Mouse (Mus musculus): ENCODE results near the gene Gckr. TPM values are rescaled to one million over a fixed set of nuclear protein-coding genes. Genes with fewer than 3 reads are reported as not detected.
A peak's percentile ranks its signal among the peaks of the same experiment; 100 is the strongest.

The Gckr gene
- total and polyA plus RNA-seq, 2 experiments from 2014 or later: 1.0 to 1.2 TPM

GRCm38 (mm10) chr5:31289626-31290230, 7.5 kb upstream of the Gckr start:
- no peak for TF ChIP-seq CTCF (IDR thresholded peaks at IDR 0.05)
- WGBS: 81% methylated on average over 3 of the region's 3 CpGs
- ATAC-seq (ENCODE audit: low FRiP score) (no peak), DNase-seq (ENCODE audit: low spot score) (no peak)
- no peak overlapping the region for H3K4me3 ChIP-seq (ENCODE audit: low read depth, low read length)
- H3K27ac ChIP-seq (ENCODE audit: low read depth, low read length): no peak overlapping the region
- H3K36me3 ChIP-seq (ENCODE audit: insufficient read depth, low read length): peaks cover 25% of the 10 kb centered on the region
- peak overlapping the region; percentile 81 for H3K4me2 ChIP-seq (ENCODE audit: low read depth, low read length, poor library complexity, severe bottlenecking)
- H3K9me3 ChIP-seq (ENCODE audit: low read length): no peaks in the 10 kb centered on the region
- no peak overlapping the region for H3K9ac ChIP-seq (replicated peaks; ENCODE audit: low read length, poor library complexity, severe bottlenecking)
- peaks cover 15% of the 10 kb centered on the region; the same call in 1 of the 2 replicates for H3K4me1 ChIP-seq (ENCODE audit: insufficient read depth, low read length)
- H3K27me3 ChIP-seq (ENCODE audit: insufficient read depth, low read length): no peaks in the 10 kb centered on the region

- Histone ChIP-seq H3K4me3 (ENCODE audit: low read depth, low read length) (peak within 1 kb of the TSS; percentile 39), H3K36me3 (ENCODE audit: insufficient read depth, low read length) (peaks cover 15% of the 10 kb centered on the region), H3K9me3 (ENCODE audit: low read length) (no peaks in the 10 kb centered on the region), H3K27ac (ENCODE audit: low read depth, low read length) (peak within 1 kb of the TSS; percentile 55; the same call in 1 of the 2 replicates), H3K27me3 (ENCODE audit: insufficient read depth, low read length) (no peaks in the 10 kb centered on the region), H3K4me1 (ENCODE audit: insufficient read depth, low read length) (peaks cover 15% of the 10 kb centered on the region; the same call in 1 of the 2 replicates), H3K4me2 (ENCODE audit: low read depth, low read length, poor library complexity, severe bottlenecking) (peak within 1 kb of the TSS; percentile 81), H3K9ac (replicated peaks; ENCODE audit: low read length, poor library complexity, severe bottlenecking) (peak within 1 kb of the TSS; percentile 46; the same call in 1 of the 2 replicates)
- 2% methylated on average over 45 of the region's 45 CpGs for WGBS
- peak; percentile 99 for DNase-seq (ENCODE audit: low spot score)
- 0 out of 2 replicates have a peak, but pooled peaks have one; percentile 5 for TF ChIP-seq CTCF (IDR thresholded peaks at IDR 0.05)
- ATAC-seq (ENCODE audit: low FRiP score): peak; percentile 92
Measured at GRCm38 (mm10) chr5:31290521-31291360, 6.5 kb upstream of the Gckr start, which contains the start of gene Ift172. Gene Ift172 (minus strand): TSS chr5:31291116.

DNA sequence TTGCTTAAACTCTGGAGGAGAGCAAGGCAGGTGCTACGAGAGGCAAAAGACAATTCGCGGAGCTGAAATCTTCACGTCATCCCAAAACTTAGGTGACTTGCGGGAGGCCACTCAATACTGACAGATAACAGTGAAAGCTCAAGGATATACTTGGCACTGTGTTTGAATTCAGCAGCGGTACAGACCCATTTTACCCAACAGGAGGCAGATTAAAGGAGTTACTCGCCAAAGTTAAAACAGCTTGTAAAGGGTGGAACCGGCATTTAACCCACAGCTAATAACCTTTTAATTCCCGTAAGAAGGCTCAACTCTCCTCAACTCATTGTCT, 5.9 kb upstream of the Gckr start:
- Histone ChIP-seq H3K9ac (replicated peaks; ENCODE audit: low read length, poor library complexity, severe bottlenecking) (no peak overlapping the region), H3K4me3 (ENCODE audit: low read depth, low read length) (peak overlapping the region; percentile 39), H3K4me1 (ENCODE audit: insufficient read depth, low read length) (peaks cover 15% of the 10 kb centered on the region; the same call in 1 of the 2 replicates), H3K27ac (ENCODE audit: low read depth, low read length) (peak overlapping the region; percentile 55; the same call in 1 of the 2 replicates), H3K36me3 (ENCODE audit: insufficient read depth, low read length) (peaks cover 9% of the 10 kb centered on the region), H3K27me3 (ENCODE audit: insufficient read depth, low read length) (no peaks in the 10 kb centered on the region), H3K4me2 (ENCODE audit: low read depth, low read length, poor library complexity, severe bottlenecking) (peak overlapping the region; percentile 81), H3K9me3 (ENCODE audit: low read length) (no peaks in the 10 kb centered on the region)
- WGBS: 3% methylated on average over 9 of the region's 9 CpGs
- TF ChIP-seq CTCF (IDR thresholded peaks at IDR 0.05): no peak
- DNase-seq (ENCODE audit: low spot score): no peak
- no peak for ATAC-seq (ENCODE audit: low FRiP score)

GRCm38 (mm10) chr5:31294964-31295605, 2.2 kb upstream of the Gckr start:
- Histone ChIP-seq H3K4me3 (ENCODE audit: low read depth, low read length) (peak overlapping the region; percentile 93), H3K4me2 (ENCODE audit: low read depth, low read length, poor library complexity, severe bottlenecking) (peak overlapping the region; percentile 92), H3K36me3 (ENCODE audit: insufficient read depth, low read length) (peaks cover 5% of the 10 kb centered on the region; the same call in 1 of the 2 replicates), H3K27me3 (ENCODE audit: insufficient read depth, low read length) (no peaks in the 10 kb centered on the region), H3K27ac (ENCODE audit: low read depth, low read length) (peak overlapping the region; percentile 82), H3K9me3 (ENCODE audit: low read length) (no peaks in the 10 kb centered on the region), H3K4me1 (ENCODE audit: insufficient read depth, low read length) (peaks cover 15% of the 10 kb centered on the region; the same call in 1 of the 2 replicates), H3K9ac (replicated peaks; ENCODE audit: low read length, poor library complexity, severe bottlenecking) (peak overlapping the region; percentile 95)
- DNase-seq (ENCODE audit: low spot score) (peak; percentile 4), ATAC-seq (ENCODE audit: low FRiP score) (peak; percentile 22; the same call in 1 of the 2 replicates)
- WGBS: 5% methylated on average over 29 of the region's 29 CpGs
- peak; percentile 32 for TF ChIP-seq CTCF (IDR thresholded peaks at IDR 0.05)

GRCm38 (mm10) chr5:31295606-31296141, 1.6 kb upstream of the Gckr start, which contains the start of gene Fndc4:
Gene Fndc4 (minus strand): TSS chr5:31296080.
- WGBS: 0% methylated on average over 38 of the region's 46 CpGs
- no peaks in the 10 kb centered on the region for H3K9me3 ChIP-seq (ENCODE audit: low read length)
- TF ChIP-seq CTCF (IDR thresholded peaks at IDR 0.05): no peak
- H3K4me1 ChIP-seq (ENCODE audit: insufficient read depth, low read length): peaks cover 11% of the 10 kb centered on the region; the same call in 1 of the 2 replicates
- DNase-seq (ENCODE audit: low spot score) (peak; percentile 78), ATAC-seq (ENCODE audit: low FRiP score) (peak; percentile 71)
- no peaks in the 10 kb centered on the region for H3K27me3 ChIP-seq (ENCODE audit: insufficient read depth, low read length)
- peak within 1 kb of the TSS; percentile 95 for H3K9ac ChIP-seq (replicated peaks; ENCODE audit: low read length, poor library complexity, severe bottlenecking)
- H3K4me2 ChIP-seq (ENCODE audit: low read depth, low read length, poor library complexity, severe bottlenecking): peak within 1 kb of the TSS; percentile 92
- peak within 1 kb of the TSS; percentile 93 for H3K4me3 ChIP-seq (ENCODE audit: low read depth, low read length)
- peaks cover 5% of the 10 kb centered on the region; the same call in 1 of the 2 replicates for H3K36me3 ChIP-seq (ENCODE audit: insufficient read depth, low read length)
- peak within 1 kb of the TSS; percentile 82 for H3K27ac ChIP-seq (ENCODE audit: low read depth, low read length)
